ENCODE assay signal across 16 mouse cellular contexts in the genomic region with DNA sequence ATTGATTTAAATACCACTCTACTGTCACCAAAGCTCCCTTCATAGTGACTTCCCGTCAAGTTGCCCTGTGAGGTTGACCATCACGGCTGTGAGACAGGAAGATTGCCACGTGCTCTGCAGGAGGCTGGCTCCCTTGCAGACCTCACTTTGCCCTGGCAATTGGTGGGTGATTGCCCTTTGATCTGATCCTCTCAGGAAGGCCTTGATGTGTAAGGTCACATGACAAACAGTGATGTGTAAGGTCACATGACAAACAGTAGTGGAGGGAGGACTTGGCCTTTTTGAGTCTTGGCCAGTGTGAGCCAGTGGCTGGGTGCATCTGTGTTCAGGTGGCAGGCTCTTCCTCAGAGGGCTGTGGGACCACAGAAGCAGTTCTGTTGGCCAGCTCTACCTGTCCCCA.
"Had no signal": no experiment of that assay in that cellular context is flagged by ENCODE, and none has a peak within 500 bp of the region (broad histone marks: within the 10 kb centered on the region; RNA-seq: fewer than 3 reads in every experiment).

No protein-coding gene starts in this region.

- H3K4me3 ChIP-seq: layer of hippocampus, adult 2 months; limb, embryonic 13.5 days; liver, embryonic 12.5 days; midbrain, embryonic 15.5 days; neural tube, embryonic 12.5 days; stomach, embryonic 15.5 days had no signal

- H3K9ac ChIP-seq: limb, embryonic 13.5 days; liver, embryonic 12.5 days; lung, embryonic 14.5 days; midbrain, embryonic 15.5 days; neural tube, embryonic 12.5 days; stomach, embryonic 15.5 days had no signal

- H3K27me3 ChIP-seq: limb, embryonic 13.5 days; liver, embryonic 12.5 days; midbrain, embryonic 15.5 days; neural tube, embryonic 12.5 days; stomach, embryonic 15.5 days had no signal

- ATAC-seq: liver, embryonic 12.5 days; midbrain, embryonic 15.5 days had no signal

- H3K4me2 ChIP-seq: limb, embryonic 13.5 days; liver, embryonic 12.5 days; lung, embryonic 14.5 days; midbrain, embryonic 11.5 days; midbrain, embryonic 15.5 days; neural tube, embryonic 12.5 days; stomach, embryonic 15.5 days had no signal

- H3K9me3 ChIP-seq: limb, embryonic 13.5 days; liver, embryonic 12.5 days; midbrain, embryonic 15.5 days; neural tube, embryonic 12.5 days; stomach, embryonic 15.5 days had no signal

- H3K4me1 ChIP-seq: midbrain, embryonic 15.5 days; neural tube, embryonic 12.5 days had no signal

- H3K27ac ChIP-seq: kidney, postnatal 0 days; layer of hippocampus, adult 2 months; limb, embryonic 13.5 days; liver, embryonic 12.5 days; midbrain, embryonic 15.5 days; neural tube, embryonic 12.5 days; stomach, embryonic 15.5 days had no signal

- DNase-seq: left cerebral cortex, postnatal 4 days; lung, embryonic 14.5 days; lung, postnatal 10 days; lung, postnatal 4 days; retina, postnatal 1 day; right cerebral cortex, postnatal 4 days; thymus, adult 2 months; thymus, postnatal 4 days had no signal

- H3K36me3 ChIP-seq: midbrain, embryonic 15.5 days had no signal
